Mouse (Mus musculus): ENCODE measurements at regions not wholly inside any gene's neighbourhood (a gene's known extent, or its start where the extent isn't known, plus 50 kb on each side); places are given as distances from the start of the nearest gene placed in this dataset.

- TF ChIP-seq CTCF (IDR thresholded peaks at IDR 0.05) (no peak), EP300 (IDR thresholded peaks at IDR 0.05) (no peak)
Observed at GRCm38 (mm10) chr9:78872561-78872960, 257.2 kb downstream of the Cd109 start.
